Mouse (Mus musculus) gastrocnemius, adult 2 months (tissue): Measurements from ENCODE around the gene Cnnm4. TPM values are rescaled to one million over a fixed set of nuclear protein-coding genes. Genes with fewer than 3 reads are reported as not detected.

ENCODE experiments used
- DNase-seq: peaks from one replicate; pipeline ENCODE4 v3.0.0; 2022
- H3K27ac ChIP-seq: fragments of 200-600 bp; 2 replicates; pipeline ENCODE4 v1.8.1; 2022; ENCODE audit warnings: mild to moderate bottlenecking
- H3K4me3 ChIP-seq: fragments of 200-600 bp; 2 replicates; pipeline ENCODE4 v1.8.1; 2022; ENCODE audit warnings: mild to moderate bottlenecking, moderate library complexity
- CTCF ChIP-seq: fragments of 200-600 bp; IDR thresholded peaks from 2 replicates; pipeline ENCODE4 v1.8.1; 2022; ENCODE audit warnings: antibody characterized with exemption, mild to moderate bottlenecking, moderate library complexity
- intact Hi-C: fragments of 180-260 bp; cut with DNase I; formaldehyde crosslinking; loops from one replicate; pipeline ENCODE4 v1.15.1; 2025
- total RNA-seq, 2 experiments: library from RNA; stranded (reverse); gene quantifications; 2 replicates each; pipeline ENCODE4 v1.2.3; 2021

Gene Cnnm4
- total RNA-seq, 2 experiments from 2014 or later: 4.1 to 11.0 TPM

DNA sequence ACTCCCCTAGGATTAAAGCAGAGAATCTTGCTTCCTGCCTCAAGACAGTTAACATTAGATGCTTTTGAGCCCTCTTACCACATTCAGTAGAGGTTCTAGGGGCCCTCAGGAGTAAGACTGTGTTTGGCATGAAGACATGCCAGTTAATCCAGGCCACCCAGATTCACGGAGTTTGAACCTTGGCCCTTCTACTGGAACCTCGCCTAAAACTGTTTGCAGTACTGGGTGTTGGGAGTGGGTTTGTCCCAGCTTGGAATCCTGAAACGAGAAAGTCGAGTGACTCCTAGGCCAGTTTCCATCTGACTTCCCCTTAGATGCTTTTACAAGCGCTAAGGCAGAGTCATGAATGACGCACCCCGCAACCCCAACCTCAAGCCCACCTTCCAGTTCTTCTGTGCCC lies 5.0 kb downstream of the Cnnm4 start:
- Histone ChIP-seq H3K4me3 (no peak overlapping the region), H3K27ac (no peak overlapping the region)
- DNase-seq: no peak
- TF ChIP-seq CTCF: no peak
- intact Hi-C loops: no loop called here

GRCm38 (mm10) chr1:36478343-36478795 lies 6.9 kb downstream of the Cnnm4 start:
- Histone ChIP-seq H3K4me3 (no peak overlapping the region), H3K27ac (no peak overlapping the region)
- intact Hi-C loops: no loop called here
- TF ChIP-seq CTCF: no peak
- no peak for DNase-seq

DNA sequence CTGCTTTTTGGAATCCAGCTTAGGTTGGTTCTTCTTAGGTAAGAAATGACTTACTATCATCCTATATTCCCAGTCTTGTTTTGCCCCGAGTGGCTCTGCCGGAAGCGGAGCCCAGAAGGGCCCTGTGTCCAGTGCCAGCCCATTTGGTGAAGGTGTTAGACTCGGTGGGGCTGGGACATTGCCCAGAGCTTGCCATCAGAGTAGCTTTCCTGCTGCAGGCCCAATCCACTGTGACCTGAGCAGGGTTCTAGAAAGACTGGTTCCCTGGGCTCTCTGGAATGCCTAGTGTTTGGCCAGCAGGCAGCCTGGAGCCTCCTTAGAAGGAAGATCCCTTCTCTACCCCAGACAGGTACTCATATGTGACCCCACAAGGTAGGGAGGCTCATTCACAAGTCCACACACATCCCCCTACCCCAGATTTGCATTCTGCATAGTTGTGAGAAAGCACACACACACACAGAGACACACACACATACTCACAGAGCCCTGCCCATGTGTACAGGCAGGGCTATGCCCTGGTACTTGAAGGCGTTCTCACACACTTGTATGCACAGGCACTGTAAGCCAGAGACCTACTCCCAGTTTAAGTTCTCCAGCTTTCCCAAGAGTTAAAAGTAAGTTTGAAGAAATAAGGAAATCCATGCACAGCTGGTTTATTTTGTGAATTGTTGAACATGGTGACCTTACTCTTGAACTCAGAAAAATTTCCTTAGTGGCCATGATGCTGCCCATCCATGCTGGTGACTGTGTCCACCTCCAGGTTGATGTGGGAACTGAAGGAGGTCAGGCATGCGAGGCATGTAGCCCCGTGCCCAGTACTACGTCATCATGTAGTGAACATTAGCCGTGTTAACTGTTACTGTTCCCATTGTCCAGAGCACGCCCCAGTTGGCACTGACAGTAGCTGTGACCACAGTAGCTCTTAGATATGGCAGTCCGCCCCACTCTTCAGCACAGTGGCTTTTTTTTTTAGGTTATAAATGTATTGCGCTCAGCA lies 8.8 kb downstream of the Cnnm4 start:
- 0 out of 2 replicates have a peak overlapping the region, but pooled peaks have one; percentile 24 for H3K27ac ChIP-seq
- intact Hi-C loops: no loop called here
- no peak for TF ChIP-seq CTCF
- no peak overlapping the region for H3K4me3 ChIP-seq
- DNase-seq: no peak

DNA sequence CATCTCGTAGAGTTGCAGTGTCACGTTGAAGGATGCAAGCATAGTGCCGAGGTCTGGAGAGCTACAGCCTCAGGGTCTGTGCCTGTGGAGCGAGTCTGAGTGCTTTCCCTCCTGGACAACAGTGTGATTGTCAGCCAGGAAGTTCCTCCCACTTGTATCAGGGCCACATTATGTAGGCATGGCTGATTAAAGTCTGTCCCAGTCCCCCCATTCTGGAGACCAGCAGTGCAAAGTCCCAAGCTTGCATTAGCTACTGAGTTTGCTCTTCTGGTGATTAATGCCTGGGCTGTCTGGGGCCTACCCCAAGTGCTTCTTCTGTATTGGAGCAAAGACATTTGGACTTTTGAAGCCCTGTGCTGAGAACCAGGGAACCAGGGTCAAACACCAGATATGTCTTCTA lies 12.4 kb downstream of the Cnnm4 start:
- TF ChIP-seq CTCF: no peak
- intact Hi-C loops: no loop called here
- H3K4me3 ChIP-seq: no peak overlapping the region
- DNase-seq: no peak
- H3K27ac ChIP-seq: no peak overlapping the region

GRCm38 (mm10) chr1:36485080-36485479 lies 13.7 kb downstream of the Cnnm4 start:
- no peak for DNase-seq
- TF ChIP-seq CTCF: no peak
- no peak overlapping the region for H3K27ac ChIP-seq
- intact Hi-C loops: no loop called here
- H3K4me3 ChIP-seq: no peak overlapping the region

- no peak for DNase-seq
- no peak for TF ChIP-seq CTCF
- Histone ChIP-seq H3K4me3 (no peak overlapping the region), H3K27ac (no peak overlapping the region)
- intact Hi-C loops: no loop called here
Measured at GRCm38 (mm10) chr1:36487111-36487510, 15.7 kb downstream of the Cnnm4 start.

GRCm38 (mm10) chr1:36489661-36490060 lies 18.2 kb downstream of the Cnnm4 start:
- intact Hi-C loops: no loop called here
- DNase-seq: no peak
- no peak for TF ChIP-seq CTCF
- H3K27ac ChIP-seq: no peak overlapping the region
- no peak overlapping the region for H3K4me3 ChIP-seq

- DNase-seq: peak; percentile 85
- intact Hi-C loops: loop anchor here (2.0 kb wide), 1 partner anchor 20 kb away; no protein-coding TSS in a partner anchor
- Histone ChIP-seq H3K27ac (peak overlapping the region; percentile 91), H3K4me3 (peak overlapping the region; percentile 47)
- TF ChIP-seq CTCF: peak; percentile 54
Measured at GRCm38 (mm10) chr1:36492416-36493139, 21.2 kb downstream of the Cnnm4 start.

DNA sequence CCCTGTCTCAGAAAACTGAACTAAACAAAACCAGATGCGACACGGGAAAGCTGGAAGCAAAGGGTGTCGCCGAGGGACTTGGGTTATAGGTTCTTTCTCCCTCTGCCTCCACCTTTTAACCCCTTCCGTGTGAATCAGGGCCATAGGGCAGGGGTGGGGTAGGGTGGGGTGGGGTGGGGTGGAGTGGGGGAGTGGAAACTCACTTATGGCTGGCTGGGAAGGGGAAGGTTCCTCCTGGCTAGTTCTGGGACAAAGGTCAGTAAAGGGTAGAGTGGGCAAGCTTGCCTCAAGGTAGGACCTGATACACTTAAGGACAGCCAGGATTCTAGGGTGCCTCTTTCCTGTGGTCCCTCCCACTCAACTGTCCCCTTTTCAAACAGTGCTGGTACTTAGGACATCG lies 21.9 kb downstream of the Cnnm4 start:
- peak overlapping the region; percentile 91 for H3K27ac ChIP-seq
- DNase-seq: no peak
- no peak overlapping the region for H3K4me3 ChIP-seq
- intact Hi-C loops: loop anchor here (2.0 kb wide), 1 partner anchor 20 kb away; no protein-coding TSS in a partner anchor
- no peak for TF ChIP-seq CTCF

- TF ChIP-seq CTCF: peak; percentile 58
- Histone ChIP-seq H3K27ac (peak overlapping the region; percentile 67), H3K4me3 (no peak overlapping the region)
- DNase-seq: peak; percentile 52
- intact Hi-C loops: loop anchor here (2.0 to 5.0 kb wide), 2 partner anchors 52 to 129 kb away; partner anchors contain the start of genes Kansl3 and Lman2l
Measured at GRCm38 (mm10) chr1:36496719-36497118, 25.3 kb downstream of the Cnnm4 start.

DNA sequence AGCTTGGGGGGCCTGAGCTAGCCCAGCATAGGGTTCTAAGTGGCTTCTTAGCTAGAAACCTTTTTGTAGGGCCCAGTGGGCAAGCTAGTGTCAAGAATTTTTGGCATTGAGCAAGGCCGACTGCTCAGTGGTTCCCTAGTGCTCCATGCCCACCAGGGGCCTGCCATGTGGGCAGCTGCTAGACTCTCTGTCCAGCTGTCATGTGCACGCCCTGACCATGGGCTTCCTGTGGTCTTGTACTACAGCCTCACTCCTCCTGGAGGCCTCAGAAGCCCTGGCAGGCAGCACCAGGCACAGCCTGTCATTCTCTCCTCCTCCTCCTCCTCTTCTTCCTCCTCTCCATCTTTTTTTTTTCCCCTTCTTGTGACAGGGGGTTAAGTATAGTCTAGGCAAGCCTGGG lies 25.9 kb downstream of the Cnnm4 start:
- H3K27ac ChIP-seq: peak overlapping the region; percentile 43; the same call in 1 of the 2 replicates
- no peak for TF ChIP-seq CTCF
- intact Hi-C loops: loop anchor here (2.0 to 5.0 kb wide), 2 partner anchors 53 to 130 kb away; partner anchors contain the start of genes Kansl3 and Lman2l

GRCm38 (mm10) chr1:36501261-36501660 lies 29.8 kb downstream of the Cnnm4 start:
- TF ChIP-seq CTCF: peak; percentile 98; the same call in 1 of the 2 replicates
- Histone ChIP-seq H3K4me3 (no peak overlapping the region), H3K27ac (no peak overlapping the region)
- peak; percentile 83 for DNase-seq
- intact Hi-C loops: loop anchor here (2.0 kb wide), 1 partner anchor 178 kb away; no protein-coding TSS in a partner anchor

More for the DNA sequence above, 25.9 kb downstream of the Cnnm4 start:
- no peak for DNase-seq
- no peak overlapping the region for H3K4me3 ChIP-seq
